Mouse (Mus musculus) liver, embryonic 11.5 days (tissue): ENCODE measurements around the gene Relt. TPM values are rescaled to one million over a fixed set of nuclear protein-coding genes. Genes with fewer than 3 reads are reported as not detected.

ENCODE experiments used
- ATAC-seq: fragments of 200-750 bp; cut with Nextera tagmentation; replicated peaks from 2 replicates; pipeline ENCODE4 v1.8.0; 2017; ENCODE audit warnings: moderate number of reproducible peaks, mild to moderate bottlenecking, moderate TSS enrichment, moderate library complexity; ENCODE audit not compliant: low FRiP score
- DNase-seq: peaks from one replicate; pipeline ENCODE4 v3.0.0-alpha.2; 2017; ENCODE audit warnings: low spot score
- H3K27ac ChIP-seq: fragments of 300-500 bp; sonication (generic); 2 replicates; pipeline ENCODE4 v1.5.1; 2014; ENCODE audit warnings: mild to moderate bottlenecking, low read depth, low read length, control low read depth
- H3K27me3 ChIP-seq: fragments of 300-500 bp; sonication (generic); replicated peaks from 2 replicates; pipeline ENCODE4 v1.6.1; 2014; ENCODE audit warnings: low read length, mixed read lengths; ENCODE audit not compliant: control insufficient read depth, insufficient read depth
- H3K36me3 ChIP-seq: fragments of 300-500 bp; sonication (generic); 2 replicates; pipeline ENCODE4 v1.6.1; 2014; ENCODE audit warnings: mild to moderate bottlenecking, low read length, moderate library complexity, mixed read lengths; ENCODE audit not compliant: control insufficient read depth, insufficient read depth
- H3K4me1 ChIP-seq: fragments of 300-500 bp; sonication (generic); replicated peaks from 2 replicates; pipeline ENCODE4 v1.6.1; 2014; ENCODE audit warnings: low read length, mixed read lengths; ENCODE audit not compliant: control insufficient read depth, insufficient read depth
- H3K4me2 ChIP-seq: fragments of 300-500 bp; sonication (generic); 2 replicates; pipeline ENCODE4 v1.6.1; 2014; ENCODE audit warnings: mild to moderate bottlenecking, control low read depth, moderate library complexity
- H3K4me3 ChIP-seq: fragments of 300-500 bp; sonication (generic); 2 replicates; pipeline ENCODE4 v1.5.1; 2014; ENCODE audit warnings: low read depth, low read length, control low read depth
- H3K9ac ChIP-seq: fragments of 300-500 bp; sonication (generic); 2 replicates; pipeline ENCODE4 v1.6.1; 2014; ENCODE audit warnings: low read depth, low read length, control low read depth
- H3K9me3 ChIP-seq: fragments of 300-500 bp; sonication (generic); 2 replicates; pipeline ENCODE4 v1.6.1; 2016; ENCODE audit warnings: low read length, inconsistent platforms, mixed read lengths; ENCODE audit not compliant: control insufficient read depth
- WGBS: fragments of 180-500 bp; shearing (Covaris S2); extraction: QIAGEN DNeasy Blood & Tissue Kit; methylation state at CpG from one replicate; pipeline ENCODE4 v1.1.7; 2014; 5-methylcytosine and 5-hydroxymethylcytosine counted together
- polyA plus RNA-seq: library from polyadenylated mRNA; unstranded; fragments of >200 nt; fragmentation: Nextera tagmentation; extraction: Ambion mirVana; gene quantifications from 2 replicates; pipeline ENCODE4 v1.2.1, GENCODE M21; 2014

Relt gene
- 14.6 and 17.0 TPM in 2 replicates for polyA plus RNA-seq

- Histone ChIP-seq H3K4me3 (peak within 1 kb of the TSS; percentile 92), H3K4me1 (peaks cover 49% of the 10 kb centered on the region), H3K27me3 (no peaks in the 10 kb centered on the region), H3K9me3 (no peaks in the 10 kb centered on the region), H3K9ac (peak within 1 kb of the TSS; percentile 97), H3K36me3 (peaks cover 2% of the 10 kb centered on the region; the same call in 1 of the 2 replicates), H3K27ac (peak within 1 kb of the TSS; percentile 95), H3K4me2 (peak within 1 kb of the TSS; percentile 95)
- WGBS = under 1% methylated on average over 91 of the region's 91 CpGs
- ATAC-seq = peak; percentile 85
- peak; percentile 97 for DNase-seq
These were observed at the start of gene Relt for GRCm38 (mm10) chr7:100862828-100863638. Gene Relt, minus strand, starts transcription at chr7:100863446.

GRCm38 (mm10) chr7:100911791-100912190 is 48.5 kb upstream of the Relt start:
- Histone ChIP-seq H3K36me3 (peaks cover 5% of the 10 kb centered on the region; the same call in 1 of the 2 replicates), H3K27me3 (no peaks in the 10 kb centered on the region), H3K4me1 (peaks cover 30% of the 10 kb centered on the region), H3K9me3 (no peaks in the 10 kb centered on the region), H3K27ac (peak overlapping the region; percentile 74; the same call in 1 of the 2 replicates), H3K4me3 (no peak overlapping the region), H3K9ac (no peak overlapping the region), H3K4me2 (peak overlapping the region; percentile 32)
- no peak for ATAC-seq
- 72% methylated on average over 9 of the region's 9 CpGs for WGBS
- DNase-seq = no peak

GRCm38 (mm10) chr7:100911246-100911770 is 48.1 kb upstream of the Relt start:
- Histone ChIP-seq H3K4me1 (peaks cover 26% of the 10 kb centered on the region), H3K27me3 (no peaks in the 10 kb centered on the region), H3K27ac (peak overlapping the region; percentile 74; the same call in 1 of the 2 replicates), H3K9ac (no peak overlapping the region), H3K4me2 (peak overlapping the region; percentile 32), H3K4me3 (no peak overlapping the region), H3K9me3 (no peaks in the 10 kb centered on the region), H3K36me3 (peaks cover 3% of the 10 kb centered on the region; the same call in 1 of the 2 replicates)
- peak; percentile 42 for ATAC-seq
- 36% methylated on average over 2 of the region's 2 CpGs for WGBS
- DNase-seq = no peak

- no peaks in the 10 kb centered on the region for H3K9me3 ChIP-seq
- no peak overlapping the region for H3K4me2 ChIP-seq
- DNase-seq = no peak
- peak overlapping the region; percentile 26; the same call in 1 of the 2 replicates for H3K27ac ChIP-seq
- ATAC-seq = no peak
- H3K36me3 ChIP-seq = no peaks in the 10 kb centered on the region
- 59% methylated on average over 8 of the region's 8 CpGs for WGBS
- no peak overlapping the region for H3K4me3 ChIP-seq
- no peaks in the 10 kb centered on the region for H3K27me3 ChIP-seq
- H3K4me1 ChIP-seq = peaks cover 25% of the 10 kb centered on the region
- no peak overlapping the region for H3K9ac ChIP-seq
These were observed 45.3 kb upstream of the Relt start for GRCm38 (mm10) chr7:100908567-100908966.

- H3K4me1 ChIP-seq = peaks cover 25% of the 10 kb centered on the region
These were observed 44.8 kb upstream of the Relt start for GRCm38 (mm10) chr7:100908061-100908460.

GRCm38 (mm10) chr7:100907231-100907630 is 44.0 kb upstream of the Relt start:
- ATAC-seq = no peak
- no peak overlapping the region for H3K4me2 ChIP-seq
- H3K9me3 ChIP-seq = no peaks in the 10 kb centered on the region
- no peaks in the 10 kb centered on the region for H3K36me3 ChIP-seq
- no peaks in the 10 kb centered on the region for H3K27me3 ChIP-seq
- H3K9ac ChIP-seq = no peak overlapping the region
- H3K4me1 ChIP-seq = peaks cover 24% of the 10 kb centered on the region
- H3K27ac ChIP-seq = no peak overlapping the region
- 0% methylated on average over 1 of the region's 1 CpGs for WGBS
- no peak overlapping the region for H3K4me3 ChIP-seq
- DNase-seq = no peak

More at GRCm38 (mm10) chr7:100908061-100908460, 44.8 kb upstream of the Relt start:
- no peak for ATAC-seq
- Histone ChIP-seq H3K27me3 (no peaks in the 10 kb centered on the region), H3K4me2 (no peak overlapping the region), H3K36me3 (no peaks in the 10 kb centered on the region), H3K27ac (no peak overlapping the region), H3K9ac (no peak overlapping the region), H3K4me3 (no peak overlapping the region), H3K9me3 (no peaks in the 10 kb centered on the region)
- no peak for DNase-seq
- 87% methylated on average over 8 of the region's 8 CpGs for WGBS

- Histone ChIP-seq H3K4me2 (no peak overlapping the region), H3K36me3 (no peaks in the 10 kb centered on the region), H3K9me3 (no peaks in the 10 kb centered on the region), H3K9ac (no peak overlapping the region), H3K4me3 (no peak overlapping the region), H3K27ac (no peak overlapping the region), H3K27me3 (no peaks in the 10 kb centered on the region), H3K4me1 (peaks cover 14% of the 10 kb centered on the region)
- WGBS = 86% methylated on average over 10 of the region's 10 CpGs
- DNase-seq (no peak), ATAC-seq (no peak)
These were observed 43.0 kb upstream of the Relt start for GRCm38 (mm10) chr7:100906029-100906789.

GRCm38 (mm10) chr7:100905037-100905436 is 41.8 kb upstream of the Relt start:
- no peak overlapping the region for H3K4me3 ChIP-seq
- ATAC-seq = no peak
- WGBS = 73% methylated on average over 7 of the region's 7 CpGs
- H3K9ac ChIP-seq = no peak overlapping the region
- no peaks in the 10 kb centered on the region for H3K9me3 ChIP-seq
- DNase-seq = no peak
- peaks cover 9% of the 10 kb centered on the region; the same call in 1 of the 2 replicates for H3K4me1 ChIP-seq
- no peak overlapping the region for H3K27ac ChIP-seq
- no peaks in the 10 kb centered on the region for H3K36me3 ChIP-seq
- H3K4me2 ChIP-seq = no peak overlapping the region
- no peaks in the 10 kb centered on the region for H3K27me3 ChIP-seq
